Mouse (Mus musculus) heart, embryonic 12.5 days (tissue): ENCODE data around the gene Edn2. TPM values are rescaled to one million over a fixed set of nuclear protein-coding genes. Genes with fewer than 3 reads are reported as not detected.

Source experiments
- ATAC-seq: fragments of 200-750 bp; cut with Nextera tagmentation; 2 replicates; pipeline ENCODE4 v1.8.0; 2017; ENCODE audit warnings: moderate TSS enrichment, moderate library complexity; ENCODE audit not compliant: insufficient number of reproducible peaks, low FRiP score
- H3K27ac ChIP-seq: fragments of 300-500 bp; sonication (generic); 2 replicates; pipeline ENCODE4 v1.5.1; 2016; ENCODE audit warnings: mild to moderate bottlenecking, moderate library complexity; ENCODE audit not compliant: poor library complexity, severe bottlenecking
- H3K27me3 ChIP-seq: fragments of 300-500 bp; sonication (generic); replicated peaks from 2 replicates; pipeline ENCODE4 v1.6.1; 2016; ENCODE audit warnings: mild to moderate bottlenecking, moderate library complexity
- H3K36me3 ChIP-seq: fragments of 300-500 bp; sonication (generic); 2 replicates; pipeline ENCODE4 v1.6.1; 2016; ENCODE audit warnings: mild to moderate bottlenecking, moderate library complexity
- H3K4me1 ChIP-seq: fragments of 300-500 bp; sonication (generic); replicated peaks from 2 replicates; pipeline ENCODE4 v1.6.1; 2016; ENCODE audit warnings: mild to moderate bottlenecking
- H3K4me2 ChIP-seq: fragments of 300-500 bp; sonication (generic); 2 replicates; pipeline ENCODE4 v1.6.1; 2016; ENCODE audit warnings: mild to moderate bottlenecking, moderate library complexity
- H3K4me3 ChIP-seq: fragments of 300-500 bp; sonication (generic); 2 replicates; pipeline ENCODE4 v1.5.1; 2016; ENCODE audit warnings: mild to moderate bottlenecking
- H3K9ac ChIP-seq: fragments of 300-500 bp; sonication (generic); 2 replicates; pipeline ENCODE4 v1.6.1; 2016; ENCODE audit warnings: mild to moderate bottlenecking, moderate library complexity
- H3K9me3 ChIP-seq: fragments of 300-500 bp; sonication (generic); replicated peaks from 2 replicates; pipeline ENCODE4 v1.6.1; 2016; ENCODE audit warnings: mild to moderate bottlenecking, moderate library complexity
- WGBS: fragments of 180-500 bp; shearing (Covaris S2); methylation state at CpG from one replicate; pipeline ENCODE4 v1.1.7; 2016; 5-methylcytosine and 5-hydroxymethylcytosine counted together
- polyA plus RNA-seq: library from polyadenylated mRNA; unstranded; fragments of >200 nt; fragmentation: Nextera tagmentation; extraction: Ambion mirVana; gene quantifications from 2 replicates; pipeline ENCODE4 v1.2.1, GENCODE M21; 2016

Gene Edn2
- polyA plus RNA-seq, 1 experiment from 2014 or later: 0.38 TPM

DNA sequence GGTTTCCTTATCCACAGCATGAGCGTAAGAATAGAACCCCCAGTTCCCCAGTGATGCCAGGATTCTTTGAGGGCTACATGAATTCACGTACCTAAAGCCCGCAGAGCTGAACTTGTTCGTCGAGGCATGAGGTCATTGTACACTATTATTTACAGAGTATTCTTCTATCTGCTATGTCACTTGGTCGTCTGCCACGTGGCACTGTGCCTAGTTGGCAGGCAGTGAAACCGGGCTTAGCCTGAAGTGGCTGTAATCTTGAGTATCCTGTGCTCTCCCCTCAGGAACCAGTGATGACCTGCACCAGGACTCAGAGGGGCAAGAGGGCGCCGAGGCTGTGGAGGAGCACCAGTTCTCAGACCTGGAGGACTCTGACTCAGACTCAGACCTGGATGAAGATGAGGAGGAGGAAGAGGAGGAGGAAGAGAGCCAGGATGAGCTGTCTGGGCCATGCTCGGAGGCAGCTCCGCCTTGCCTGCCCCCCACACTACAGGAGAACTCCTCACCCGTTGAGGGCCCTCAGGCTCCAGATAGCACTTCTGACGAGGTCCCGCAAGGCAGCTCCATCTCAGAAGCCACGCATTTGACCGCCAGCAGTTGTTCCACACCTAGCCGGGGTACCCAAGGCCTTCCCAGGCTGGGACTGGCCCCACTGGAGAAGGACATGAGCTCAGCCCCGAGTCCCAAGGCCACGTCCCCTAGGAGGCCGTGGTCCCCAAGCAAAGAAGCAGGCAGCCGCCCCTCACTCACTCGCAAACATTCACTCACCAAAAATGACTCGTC, 29.4 kb upstream of the Edn2 start:
- H3K36me3 ChIP-seq: no peaks in the 10 kb centered on the region
- 0 out of 2 replicates have a peak, but pooled peaks have one; percentile 17 for ATAC-seq
- 0 out of 2 replicates have a peak, but pooled peaks cover 6% of the 10 kb centered on the region for H3K27me3 ChIP-seq
- WGBS: 60% methylated on average over 24 of the region's 24 CpGs
- no peak overlapping the region for H3K4me3 ChIP-seq
- H3K4me2 ChIP-seq: no peak overlapping the region
- H3K9ac ChIP-seq: 0 out of 2 replicates have a peak overlapping the region, but pooled peaks have one; percentile 32
- peaks cover 23% of the 10 kb centered on the region for H3K4me1 ChIP-seq
- H3K27ac ChIP-seq: no peak overlapping the region
- no peaks in the 10 kb centered on the region for H3K9me3 ChIP-seq

DNA sequence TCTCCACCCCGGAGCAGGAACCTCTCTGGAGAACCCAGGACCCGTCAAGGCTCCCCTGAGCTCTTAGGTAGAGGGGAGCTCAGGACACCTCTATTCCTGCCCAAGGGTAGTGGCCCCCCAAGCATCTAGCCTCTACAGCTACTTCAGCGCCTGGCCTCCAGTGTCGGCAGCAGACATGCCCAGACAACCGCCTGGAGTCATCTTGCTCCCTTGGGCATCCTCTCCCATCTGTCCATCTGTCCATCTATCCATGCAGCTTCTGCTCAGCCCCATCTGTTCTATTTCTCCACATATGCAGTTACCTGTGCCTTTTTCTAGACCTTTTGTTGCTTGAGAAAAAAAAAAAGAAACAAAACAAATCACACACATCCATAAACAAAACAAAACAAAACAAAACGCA, 26.8 kb upstream of the Edn2 start:
- H3K36me3 ChIP-seq: no peaks in the 10 kb centered on the region
- 0 out of 2 replicates have a peak, but pooled peaks cover 6% of the 10 kb centered on the region for H3K27me3 ChIP-seq
- WGBS: 83% methylated on average over 6 of the region's 6 CpGs
- H3K4me2 ChIP-seq: no peak overlapping the region
- no peak overlapping the region for H3K27ac ChIP-seq
- peaks cover 14% of the 10 kb centered on the region for H3K4me1 ChIP-seq
- H3K9ac ChIP-seq: no peak overlapping the region
- H3K4me3 ChIP-seq: no peak overlapping the region
- no peak for ATAC-seq
- no peaks in the 10 kb centered on the region for H3K9me3 ChIP-seq

DNA sequence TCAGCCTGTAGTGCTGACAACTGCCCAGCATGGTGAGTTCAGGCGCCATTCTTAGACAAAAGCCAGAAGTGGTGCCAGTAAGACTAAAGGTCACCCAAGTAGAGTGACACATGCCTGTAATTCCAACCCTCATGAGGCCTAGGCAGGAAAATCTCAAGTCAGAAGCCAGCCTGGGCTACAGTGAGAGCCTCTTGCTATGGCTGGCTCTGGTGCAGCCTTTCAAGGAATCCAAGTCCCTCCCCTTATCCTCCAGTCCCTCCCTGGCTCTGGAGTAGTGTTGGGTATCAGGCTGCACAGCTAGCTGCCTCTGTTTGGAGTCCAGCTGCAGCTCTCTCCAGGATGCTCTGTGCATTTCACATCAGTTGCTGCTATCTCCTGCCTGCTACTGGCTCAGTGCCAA, 19.2 kb upstream of the Edn2 start:
- Histone ChIP-seq H3K9ac (no peak overlapping the region), H3K36me3 (no peaks in the 10 kb centered on the region), H3K4me1 (peaks cover 35% of the 10 kb centered on the region), H3K4me3 (no peak overlapping the region), H3K27me3 (no peaks in the 10 kb centered on the region), H3K27ac (no peak overlapping the region), H3K4me2 (no peak overlapping the region), H3K9me3 (no peaks in the 10 kb centered on the region)
- no peak for ATAC-seq
- WGBS: 50% methylated on average over 1 of the region's 1 CpGs

DNA sequence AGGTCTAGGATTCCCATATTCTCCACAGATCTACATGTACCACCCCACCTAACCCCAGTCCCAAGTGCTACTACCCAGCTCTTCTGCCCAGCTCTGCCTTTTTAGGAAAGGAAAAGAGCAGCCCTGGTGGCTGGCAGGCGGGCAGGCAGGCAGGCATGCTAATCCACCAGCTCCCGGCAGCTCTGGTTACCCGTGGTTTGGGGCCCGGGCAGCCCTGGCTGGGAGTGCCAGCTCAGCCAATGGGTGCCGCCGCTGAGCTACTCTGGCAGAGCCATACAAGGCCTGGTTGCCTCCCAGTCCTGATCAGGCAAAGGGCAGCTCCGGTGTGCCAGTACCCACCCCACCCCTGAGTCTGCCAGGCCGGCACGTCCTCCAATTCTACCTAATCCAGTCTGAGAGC, 18.1 kb upstream of the Edn2 start:
- Histone ChIP-seq H3K4me3 (no peak overlapping the region), H3K36me3 (no peaks in the 10 kb centered on the region), H3K27me3 (no peaks in the 10 kb centered on the region), H3K4me2 (no peak overlapping the region), H3K9ac (no peak overlapping the region), H3K27ac (no peak overlapping the region), H3K9me3 (no peaks in the 10 kb centered on the region), H3K4me1 (peaks cover 35% of the 10 kb centered on the region)
- ATAC-seq: no peak
- 79% methylated on average over 9 of the region's 9 CpGs for WGBS

DNA sequence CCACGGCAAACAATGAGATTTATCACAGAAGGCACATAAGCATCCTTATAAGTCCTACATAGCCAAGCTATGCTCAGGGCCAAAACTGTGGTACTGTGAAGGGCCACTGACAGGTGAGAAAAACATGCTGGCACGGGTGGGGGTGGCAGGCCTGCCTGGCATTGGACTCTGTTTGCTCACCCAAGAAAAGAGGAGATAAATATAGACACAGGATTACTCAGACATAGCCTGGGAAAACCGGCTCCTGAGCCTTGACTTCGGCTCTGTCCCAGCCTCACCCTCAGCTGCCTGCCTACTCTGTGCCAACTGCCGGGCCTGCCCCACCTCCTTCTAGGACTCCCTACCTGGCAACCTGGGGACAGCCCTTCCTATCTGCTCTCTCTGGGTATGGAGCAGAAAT, 16.7 kb upstream of the Edn2 start:
- no peak overlapping the region for H3K4me3 ChIP-seq
- H3K4me2 ChIP-seq: no peak overlapping the region
- H3K36me3 ChIP-seq: no peaks in the 10 kb centered on the region
- WGBS: 66% methylated on average over 5 of the region's 5 CpGs
- peaks cover 49% of the 10 kb centered on the region for H3K4me1 ChIP-seq
- no peak for ATAC-seq
- H3K9ac ChIP-seq: no peak overlapping the region
- no peaks in the 10 kb centered on the region for H3K27me3 ChIP-seq
- H3K27ac ChIP-seq: no peak overlapping the region
- H3K9me3 ChIP-seq: no peaks in the 10 kb centered on the region

DNA sequence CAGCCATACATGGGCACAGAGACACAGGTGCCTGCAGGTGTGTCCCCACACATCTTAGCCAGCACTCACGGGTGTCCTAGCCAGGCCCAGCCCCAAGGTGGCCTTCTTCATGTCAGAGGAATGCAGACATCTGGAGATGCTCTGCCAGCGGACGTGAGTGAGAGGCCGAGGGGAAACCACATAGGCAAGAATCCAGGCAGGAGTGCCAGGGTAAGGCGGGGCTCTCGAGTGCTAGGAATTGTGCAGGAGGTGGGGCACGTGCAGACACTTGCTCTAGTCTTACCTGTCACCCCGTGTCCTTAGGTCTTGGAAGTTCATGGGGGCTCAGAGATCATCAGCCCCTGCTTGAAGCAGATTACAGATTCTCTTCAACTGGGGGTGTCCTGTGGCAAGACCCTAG, 15.1 kb upstream of the Edn2 start:
- no peak overlapping the region for H3K27ac ChIP-seq
- no peaks in the 10 kb centered on the region for H3K9me3 ChIP-seq
- H3K4me1 ChIP-seq: peaks cover 55% of the 10 kb centered on the region
- no peaks in the 10 kb centered on the region for H3K27me3 ChIP-seq
- WGBS: 59% methylated on average over 8 of the region's 8 CpGs
- ATAC-seq: no peak
- H3K36me3 ChIP-seq: no peaks in the 10 kb centered on the region
- H3K4me2 ChIP-seq: no peak overlapping the region
- H3K9ac ChIP-seq: no peak overlapping the region
- no peak overlapping the region for H3K4me3 ChIP-seq

DNA sequence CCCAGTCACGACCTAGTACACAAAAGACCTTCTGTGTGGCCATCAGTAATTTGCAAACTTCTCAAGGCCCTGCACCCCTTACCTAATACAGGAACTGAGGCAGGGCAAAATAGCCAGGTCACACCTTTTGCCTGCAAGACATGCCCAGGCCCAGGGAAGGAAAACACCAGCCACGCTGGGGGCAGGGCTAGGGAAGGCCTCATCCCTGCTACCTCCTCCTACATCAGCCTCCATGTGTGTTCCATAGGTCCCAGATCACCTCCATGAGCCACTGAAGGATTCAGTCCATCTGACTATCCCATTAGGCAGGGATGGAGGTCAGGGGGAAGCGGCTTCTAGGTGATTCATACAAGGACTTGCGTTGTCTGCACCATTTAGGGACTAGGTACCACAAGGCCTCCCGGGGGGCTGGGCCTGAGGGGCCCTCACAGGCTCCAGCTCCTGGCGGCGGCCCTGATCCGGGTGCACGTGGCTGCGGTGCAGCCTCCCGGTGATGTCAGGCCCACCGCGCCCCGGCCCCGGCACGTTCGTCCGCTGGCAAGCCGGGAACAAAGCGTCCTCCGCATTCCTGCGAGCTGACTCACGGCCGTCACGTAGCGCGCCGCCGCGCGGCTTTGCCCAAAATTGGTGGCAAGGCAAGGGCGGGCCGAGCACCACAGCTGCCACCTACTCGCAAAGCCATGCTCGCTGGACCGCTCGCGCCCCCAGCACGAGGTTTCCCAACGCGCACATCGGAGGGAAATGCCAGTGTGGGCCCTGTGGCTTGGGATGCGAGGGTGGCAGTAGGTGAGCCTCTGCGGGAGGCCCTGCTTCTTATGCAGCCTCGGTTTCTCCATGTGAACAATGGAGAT, 12.5 kb upstream of the Edn2 start:
- 4% methylated on average over 45 of the region's 45 CpGs for WGBS
- Histone ChIP-seq H3K4me1 (peaks cover 42% of the 10 kb centered on the region), H3K9me3 (no peaks in the 10 kb centered on the region), H3K27me3 (no peaks in the 10 kb centered on the region), H3K4me2 (peak overlapping the region; percentile 53), H3K36me3 (no peaks in the 10 kb centered on the region), H3K9ac (peak overlapping the region; percentile 10), H3K27ac (peak overlapping the region; percentile 75), H3K4me3 (peak overlapping the region; percentile 11)
- ATAC-seq: peak; percentile 83

DNA sequence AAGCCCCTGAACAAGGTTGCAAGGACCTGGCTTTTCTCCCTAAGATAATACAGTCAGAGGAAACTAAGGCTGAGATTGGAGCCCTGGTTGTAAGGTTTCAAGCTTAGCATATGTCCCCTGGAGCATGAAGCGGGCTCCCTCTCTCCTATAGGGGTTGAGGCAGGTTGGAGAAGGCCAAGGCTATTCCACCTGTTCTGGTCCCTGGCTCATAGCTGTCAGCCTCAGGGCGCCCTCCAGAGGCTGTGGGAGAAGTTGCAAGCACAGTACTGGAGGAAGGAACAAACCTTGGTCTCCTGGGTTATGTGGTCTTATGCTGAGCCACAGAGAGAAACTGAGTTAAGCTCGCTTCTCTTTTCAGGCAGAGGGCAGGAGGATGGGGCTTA, 11.9 kb upstream of the Edn2 start:
- Histone ChIP-seq H3K9ac (peak overlapping the region; percentile 10), H3K27me3 (no peaks in the 10 kb centered on the region), H3K9me3 (no peaks in the 10 kb centered on the region), H3K4me2 (peak overlapping the region; percentile 53), H3K4me1 (peaks cover 40% of the 10 kb centered on the region), H3K27ac (peak overlapping the region; percentile 63), H3K36me3 (no peaks in the 10 kb centered on the region), H3K4me3 (peak overlapping the region; percentile 11; the same call in 1 of the 2 replicates)
- 37% methylated on average over 3 of the region's 3 CpGs for WGBS
- no peak for ATAC-seq

DNA sequence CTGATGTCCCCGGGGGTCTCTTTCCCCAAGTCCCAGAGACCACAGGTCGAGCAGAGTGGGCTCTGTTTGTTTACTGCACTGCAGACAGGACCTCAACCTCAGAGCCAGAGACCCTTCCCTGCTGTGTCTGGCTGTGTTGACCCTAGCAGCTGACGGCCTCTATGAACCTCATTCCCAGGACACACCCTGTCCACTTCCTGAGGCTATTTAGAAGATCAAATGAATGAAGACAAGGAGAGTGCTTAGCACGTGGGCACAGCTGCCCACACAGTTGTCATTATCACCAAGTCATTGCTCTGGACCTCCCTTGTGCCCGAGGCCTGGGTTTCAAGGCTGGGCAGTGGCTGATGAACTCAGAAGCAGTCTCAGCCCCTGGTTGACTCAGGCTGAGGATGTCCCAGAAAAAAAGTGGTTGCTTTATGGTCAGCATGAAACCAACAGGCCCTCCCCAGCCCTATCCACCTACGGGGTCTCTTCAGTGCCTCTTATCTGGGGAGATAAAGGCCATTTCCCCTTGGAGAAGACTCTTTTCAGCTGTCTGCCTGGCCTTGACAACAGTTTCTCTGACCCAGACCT, 10.6 kb upstream of the Edn2 start:
- no peaks in the 10 kb centered on the region for H3K9me3 ChIP-seq
- WGBS: 34% methylated on average over 6 of the region's 6 CpGs
- no peaks in the 10 kb centered on the region for H3K27me3 ChIP-seq
- no peak overlapping the region for H3K9ac ChIP-seq
- H3K4me2 ChIP-seq: no peak overlapping the region
- H3K4me1 ChIP-seq: peaks cover 30% of the 10 kb centered on the region
- ATAC-seq: no peak
- H3K4me3 ChIP-seq: no peak overlapping the region
- H3K36me3 ChIP-seq: no peaks in the 10 kb centered on the region
- H3K27ac ChIP-seq: no peak overlapping the region

DNA sequence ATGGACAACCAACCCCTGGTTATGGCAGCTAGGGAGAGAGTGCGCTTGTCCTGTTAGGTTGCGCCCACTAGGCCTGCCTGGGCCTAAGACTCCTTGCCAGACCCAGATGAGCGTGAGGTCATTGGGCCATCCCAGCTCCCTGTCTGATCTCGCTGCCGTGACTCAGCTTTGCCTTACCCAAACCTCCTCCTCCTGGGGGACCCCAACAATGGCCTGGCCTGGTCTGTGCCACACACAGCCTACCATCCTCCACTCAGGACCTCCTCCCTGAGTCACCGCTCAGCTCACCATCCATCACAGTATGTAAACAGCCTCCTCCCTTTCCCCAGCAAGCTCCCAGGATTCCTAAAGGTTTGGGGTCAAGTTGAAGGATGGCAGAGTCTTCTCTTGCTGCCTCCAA, 9.1 kb upstream of the Edn2 start:
- Histone ChIP-seq H3K4me3 (no peak overlapping the region), H3K4me2 (no peak overlapping the region), H3K27ac (no peak overlapping the region), H3K4me1 (peaks cover 19% of the 10 kb centered on the region), H3K36me3 (no peaks in the 10 kb centered on the region), H3K9ac (no peak overlapping the region), H3K27me3 (no peaks in the 10 kb centered on the region), H3K9me3 (no peaks in the 10 kb centered on the region)
- 81% methylated on average over 6 of the region's 6 CpGs for WGBS
- no peak for ATAC-seq

DNA sequence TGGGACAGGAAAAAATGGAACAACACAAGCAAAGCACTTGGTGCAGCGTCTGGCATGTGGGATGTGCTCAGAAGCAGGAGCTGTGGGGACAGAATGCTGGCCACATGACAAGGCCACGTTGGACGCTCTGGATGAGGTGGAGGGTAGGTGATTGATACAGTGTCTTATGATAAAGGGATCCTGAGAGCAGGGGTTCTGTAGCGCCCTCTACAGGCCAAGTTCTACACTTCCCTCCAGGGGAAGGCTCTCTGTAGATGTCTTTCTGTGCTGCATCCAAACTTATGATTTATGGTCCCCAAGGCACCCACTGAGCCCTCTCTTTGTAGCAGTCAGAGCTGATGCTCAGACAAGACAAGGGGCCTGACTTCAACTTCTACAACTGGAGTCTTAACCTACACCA, 8.4 kb upstream of the Edn2 start:
- WGBS: 64% methylated on average over 4 of the region's 4 CpGs
- peaks cover 19% of the 10 kb centered on the region for H3K4me1 ChIP-seq
- no peaks in the 10 kb centered on the region for H3K36me3 ChIP-seq
- no peak for ATAC-seq
- no peaks in the 10 kb centered on the region for H3K27me3 ChIP-seq
- no peaks in the 10 kb centered on the region for H3K9me3 ChIP-seq
- H3K4me2 ChIP-seq: no peak overlapping the region
- no peak overlapping the region for H3K4me3 ChIP-seq
- no peak overlapping the region for H3K27ac ChIP-seq
- H3K9ac ChIP-seq: no peak overlapping the region
